Mouse (Mus musculus): ENCODE data around the gene Gm10100.
"Not testable (repeated sequence)": the region's sequence is repeated elsewhere in the genome, so short reads cannot be mapped to it uniquely, and the experiment has no call there.

Gm10100 gene

DNA sequence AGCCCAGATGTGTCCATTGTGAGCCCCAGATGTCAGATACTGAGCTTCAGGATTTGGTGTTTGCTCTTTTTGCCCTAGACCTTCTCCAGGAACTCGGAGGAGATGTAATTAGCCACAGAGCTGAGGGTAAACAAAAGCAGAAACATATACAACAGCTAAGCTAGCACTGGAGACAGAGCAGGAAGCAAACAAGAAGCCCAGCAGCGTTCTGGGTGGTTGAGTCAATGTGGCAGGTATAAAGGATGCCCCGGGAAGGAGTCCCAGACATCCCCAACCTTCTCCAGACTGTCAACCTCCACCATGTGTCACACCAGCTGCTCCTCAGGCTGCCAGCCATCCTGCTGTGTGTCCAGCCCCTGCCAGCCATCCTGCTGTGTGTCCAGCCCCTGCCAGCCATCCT lies at the start of gene Gm10100:
Gene Gm10100, plus strand, starts transcription at position 301 of the 400 bp plus-strand sequence.
- no peak for DNase-seq (ENCODE audit: low read depth)

DNA sequence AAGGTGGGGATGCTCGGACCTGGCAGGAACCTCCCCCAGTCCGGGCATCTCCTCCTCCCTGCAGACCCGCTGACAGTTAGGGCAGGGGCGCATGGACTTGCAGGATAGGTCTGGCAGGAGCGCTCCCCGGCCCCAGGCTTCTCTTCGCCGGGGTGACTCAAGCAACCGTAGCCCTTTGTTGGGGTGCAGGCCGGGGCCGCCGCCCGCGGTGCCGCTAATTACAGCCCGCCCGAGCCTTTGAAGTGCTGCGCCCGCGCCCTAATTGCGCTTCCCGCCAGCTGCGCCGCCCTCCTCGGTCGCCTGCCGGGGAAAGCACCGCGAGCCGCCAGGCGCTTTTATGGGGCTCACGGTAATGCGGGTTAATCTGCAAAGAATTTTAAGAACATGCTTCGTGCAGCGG lies 48.7 kb upstream of the Gm10100 start:
- DNase-seq (ENCODE audit: low read depth): no peak

DNA sequence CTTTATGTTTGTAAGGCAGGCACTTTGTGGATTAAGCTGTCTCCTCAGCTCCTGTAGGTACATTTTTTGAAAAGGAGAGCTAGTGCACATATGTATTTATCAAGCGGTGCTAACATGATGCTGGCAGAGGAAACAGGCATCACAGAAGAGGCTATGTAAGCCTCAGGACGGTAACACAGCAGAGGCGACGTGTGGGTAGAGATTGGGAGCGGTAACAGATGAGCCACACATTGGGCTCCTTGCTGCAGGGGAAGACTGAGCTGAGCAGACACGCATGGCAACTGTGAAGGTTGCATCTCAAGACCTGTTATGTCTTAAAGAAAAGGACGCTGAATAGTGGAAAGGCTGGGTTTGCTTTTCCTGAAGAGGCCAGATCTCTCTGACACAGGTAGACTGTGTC lies 43.3 kb upstream of the Gm10100 start:
- DNase-seq (ENCODE audit: low read depth): no peak

DNA sequence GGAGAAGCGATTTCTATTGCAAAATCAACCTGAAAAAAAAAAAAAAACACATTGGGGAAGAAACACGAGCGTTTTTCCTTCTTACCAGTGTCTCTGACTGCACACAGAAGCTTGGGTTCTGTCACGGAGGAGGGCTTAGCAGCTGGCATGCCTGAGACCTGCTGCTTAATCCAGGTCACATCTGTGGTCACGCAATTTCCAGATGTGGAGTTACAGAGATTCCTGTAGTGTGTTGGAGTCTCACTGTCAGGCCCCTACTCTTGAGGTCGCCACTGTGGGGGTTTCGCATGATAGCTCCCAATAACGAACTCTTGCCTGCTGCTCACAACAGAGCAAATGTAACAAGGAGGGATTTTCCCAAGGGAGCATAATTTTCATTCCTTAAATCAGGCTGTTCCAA lies 42.1 kb upstream of the Gm10100 start:
- DNase-seq (ENCODE audit: low read depth): no peak

DNA sequence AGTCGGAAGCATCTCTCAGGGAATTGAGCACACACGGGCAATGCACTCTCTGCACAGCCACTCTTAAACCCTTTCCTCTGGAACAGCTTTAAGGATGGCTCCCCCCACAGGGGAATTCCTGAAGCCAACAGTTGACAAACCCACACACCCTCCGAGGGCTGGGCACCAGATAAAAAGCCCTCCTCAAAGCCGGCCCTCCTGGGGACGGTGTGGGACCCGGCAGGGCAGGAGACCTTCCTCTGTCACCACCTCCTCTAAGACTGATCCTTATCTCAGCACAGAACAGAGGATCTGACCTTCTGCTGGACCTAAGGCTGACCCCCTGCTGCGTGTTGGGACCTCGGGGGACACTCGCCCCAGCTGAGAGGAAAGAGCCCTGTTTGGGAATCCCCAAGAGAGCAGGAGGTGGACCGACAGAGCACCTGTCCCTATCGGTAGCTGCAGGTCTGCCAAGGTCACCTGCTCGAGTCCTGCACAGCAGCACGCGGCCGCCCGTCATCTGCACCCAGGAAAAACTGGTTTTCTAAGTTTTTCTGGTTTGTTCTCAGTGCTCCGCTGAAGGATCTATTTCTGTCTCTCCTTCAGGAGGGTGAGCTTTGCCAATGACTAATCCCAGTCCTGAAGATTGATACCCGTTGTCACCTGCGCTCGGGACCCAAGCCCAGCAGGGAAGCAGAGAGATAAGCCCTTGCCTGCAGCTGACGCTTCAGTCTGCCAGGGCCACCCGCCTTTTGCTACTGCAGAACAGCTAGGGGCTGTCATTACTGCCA lies 40.2 kb upstream of the Gm10100 start, which contains the start of gene Tspear:
Gene Tspear, plus strand, starts transcription at position 675 of the 770 bp plus-strand sequence.
- DNase-seq (ENCODE audit: low read depth): no peak

DNA sequence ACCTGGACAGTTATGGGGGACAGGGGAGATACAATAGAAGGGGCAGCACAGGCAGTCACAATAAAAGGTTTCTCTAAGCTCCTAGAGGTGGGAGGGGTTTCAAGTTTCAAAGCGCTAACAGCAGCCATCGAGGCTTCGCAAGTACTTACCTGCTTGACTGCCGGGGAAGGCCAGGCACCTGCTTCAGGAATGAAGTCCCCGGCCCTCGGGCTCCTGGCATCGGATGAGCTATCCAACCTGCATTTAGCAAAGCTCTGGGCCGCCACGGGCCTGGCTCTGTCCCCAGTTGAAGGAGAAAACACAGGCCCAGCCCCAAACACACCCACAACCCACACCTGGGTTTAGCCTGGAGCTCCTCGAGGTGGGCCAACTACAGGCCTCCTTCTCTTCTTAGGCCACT lies 39.3 kb upstream of the Gm10100 start:
- no peak for DNase-seq (ENCODE audit: low read depth)

DNA sequence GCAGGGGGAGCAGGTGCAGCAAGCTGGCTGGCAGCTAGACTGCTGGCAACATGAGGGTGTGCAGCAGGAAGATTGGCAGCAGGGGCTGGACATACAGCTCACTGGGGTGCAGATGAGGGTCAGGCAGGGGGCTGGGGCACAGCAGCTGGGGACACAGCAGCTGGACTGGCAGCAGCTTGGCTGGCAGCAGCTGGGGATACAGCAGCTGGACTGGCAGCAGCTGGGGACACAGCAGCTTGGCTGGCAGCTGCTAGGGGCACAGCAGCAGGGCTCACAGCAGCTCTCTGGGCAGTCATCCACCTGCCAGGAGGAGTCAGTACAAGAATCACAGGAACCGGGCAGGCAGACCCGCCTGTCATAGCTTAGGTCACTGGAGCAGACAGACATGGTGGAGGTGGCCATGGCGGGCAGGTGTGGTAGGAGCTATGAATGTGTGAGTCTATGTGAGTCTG lies 35.9 kb upstream of the Gm10100 start, which contains the start of gene Gm19402:
Gene Gm19402, minus strand, starts transcription at position 402 of the 452 bp plus-strand sequence.
- DNase-seq (ENCODE audit: low read depth): not testable (repeated sequence)

DNA sequence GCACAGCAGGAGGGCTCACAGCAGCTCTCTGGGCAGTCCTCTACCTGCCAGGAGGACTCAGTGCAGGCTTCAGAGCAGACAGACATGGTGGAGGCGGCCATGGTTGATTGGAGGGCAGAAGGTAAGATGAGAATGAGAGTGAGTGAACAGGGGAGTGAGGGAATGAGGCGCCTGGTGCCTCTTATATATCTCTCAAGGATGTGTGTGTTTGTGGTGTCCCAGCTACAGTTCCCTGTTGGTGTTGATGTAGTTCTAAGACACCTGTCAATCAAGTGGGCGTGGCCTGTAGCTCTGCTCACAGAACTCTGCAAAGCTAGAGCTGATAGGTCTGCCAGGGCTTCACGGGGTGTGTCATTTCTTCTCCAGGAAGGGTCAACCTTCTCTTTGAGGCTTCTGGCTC lies 29.2 kb upstream of the Gm10100 start, which contains the start of gene Gm9508:
Gene Gm9508, minus strand, starts transcription at position 101 of the 400 bp plus-strand sequence.
- DNase-seq (ENCODE audit: low read depth): peak; percentile 5

DNA sequence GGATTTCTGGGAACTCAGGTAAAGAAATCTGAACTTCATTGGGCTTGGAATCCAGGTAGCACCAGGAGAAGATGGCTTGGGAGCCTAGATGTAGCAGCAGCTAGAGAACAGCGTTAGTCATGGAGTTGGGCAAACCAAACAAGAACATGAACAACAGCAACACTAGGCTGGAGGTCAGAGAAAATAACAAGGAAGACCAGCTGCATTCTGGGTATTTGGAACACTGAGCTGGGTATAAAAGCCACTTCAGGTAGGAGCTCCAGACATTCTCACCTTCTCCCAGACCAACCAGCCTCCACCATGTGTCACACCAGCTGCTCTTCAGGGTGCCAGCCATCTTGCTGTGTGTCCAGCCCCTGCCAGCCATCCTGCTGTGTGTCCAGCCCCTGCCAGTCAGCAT lies 20.0 kb upstream of the Gm10100 start, which contains the start of gene Gm10272:
Gene Gm10272, plus strand, starts transcription at position 301 of the 400 bp plus-strand sequence.
- DNase-seq (ENCODE audit: low read depth): no peak

DNA sequence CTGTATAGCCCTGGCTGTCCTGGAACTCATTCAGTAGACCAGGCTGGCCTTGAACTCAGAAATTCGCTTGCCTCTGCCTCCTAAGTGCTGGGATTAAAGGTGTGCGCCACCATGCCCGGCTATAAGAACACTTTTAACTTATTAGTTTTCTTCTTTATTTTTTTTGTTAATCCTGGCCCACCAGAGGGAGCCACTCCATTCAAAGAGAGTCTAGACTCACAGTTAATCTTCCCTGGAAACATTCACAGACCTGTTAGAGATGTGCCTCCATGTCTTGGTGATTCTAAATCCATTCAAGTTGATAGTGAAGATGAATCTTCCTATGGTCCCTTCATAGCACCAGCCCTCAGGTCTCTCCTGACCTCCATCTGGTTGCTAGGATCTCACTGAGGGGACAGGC lies 16.5 kb upstream of the Gm10100 start:
- no peak for DNase-seq (ENCODE audit: low read depth)

DNA sequence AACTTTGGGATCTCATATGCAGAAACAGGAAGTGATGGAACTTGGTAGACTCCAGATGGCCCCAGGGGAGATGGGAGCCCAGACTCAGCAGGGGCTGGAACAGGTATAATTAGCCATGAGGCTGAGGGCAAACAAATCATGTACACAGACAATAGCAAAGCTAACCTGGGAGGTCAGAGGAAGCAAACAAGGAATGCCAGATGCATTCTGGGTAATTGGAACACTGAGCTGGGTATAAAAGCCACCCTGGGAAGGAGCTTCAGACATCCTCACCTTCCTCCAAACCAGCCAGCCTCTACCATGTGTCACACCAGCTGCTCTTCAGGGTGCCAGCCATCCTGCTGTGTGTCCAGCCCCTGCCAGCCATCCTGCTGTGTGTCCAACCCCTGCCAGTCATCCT lies 15.1 kb upstream of the Gm10100 start, which contains the start of gene Gm10024:
Gene Gm10024, plus strand, starts transcription at position 301 of the 400 bp plus-strand sequence.
- DNase-seq (ENCODE audit: low read depth): not testable (repeated sequence)

DNA sequence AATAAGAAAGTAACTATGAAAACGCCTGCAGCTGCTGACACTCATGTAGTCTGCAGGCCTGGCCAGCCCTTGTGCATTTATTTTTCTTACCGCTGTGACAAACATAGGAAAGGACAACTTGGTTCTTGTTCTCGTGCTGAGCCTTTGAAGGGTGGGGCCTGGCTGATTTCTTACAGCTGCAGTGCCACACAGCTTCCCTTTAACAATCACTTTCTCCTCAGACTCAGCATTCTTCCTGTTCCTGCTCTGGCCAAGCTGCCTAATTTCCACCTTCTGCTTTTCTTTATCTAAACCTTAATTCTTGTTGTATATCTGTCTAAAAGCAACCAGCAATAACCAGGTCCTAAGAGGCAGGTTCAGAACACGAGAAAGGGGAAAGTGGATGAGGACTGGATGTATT lies 12.6 kb upstream of the Gm10100 start:
- no peak for DNase-seq (ENCODE audit: low read depth)

DNA sequence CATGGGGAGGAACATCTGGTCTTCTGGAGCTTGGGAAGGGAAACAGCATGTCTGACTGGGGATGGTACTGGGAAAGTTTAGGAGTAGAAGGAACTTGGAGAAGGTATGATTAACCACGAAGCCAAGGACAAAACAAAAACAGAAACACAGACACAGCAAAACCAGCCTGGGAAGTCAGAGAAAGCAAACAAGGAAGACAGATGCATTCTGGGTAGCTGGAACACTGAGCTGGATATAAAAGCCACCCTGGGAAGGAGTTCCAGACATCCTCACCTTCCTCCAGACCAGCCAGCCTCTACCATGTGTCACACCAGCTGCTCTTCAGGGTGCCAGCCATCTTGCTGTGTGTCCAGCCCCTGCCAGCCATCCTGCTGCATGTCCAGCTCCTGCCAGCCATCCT lies 10.8 kb upstream of the Gm10100 start, which contains the start of gene Gm10142:
Gene Gm10142, plus strand, starts transcription at position 301 of the 400 bp plus-strand sequence.
- DNase-seq (ENCODE audit: low read depth): no peak

DNA sequence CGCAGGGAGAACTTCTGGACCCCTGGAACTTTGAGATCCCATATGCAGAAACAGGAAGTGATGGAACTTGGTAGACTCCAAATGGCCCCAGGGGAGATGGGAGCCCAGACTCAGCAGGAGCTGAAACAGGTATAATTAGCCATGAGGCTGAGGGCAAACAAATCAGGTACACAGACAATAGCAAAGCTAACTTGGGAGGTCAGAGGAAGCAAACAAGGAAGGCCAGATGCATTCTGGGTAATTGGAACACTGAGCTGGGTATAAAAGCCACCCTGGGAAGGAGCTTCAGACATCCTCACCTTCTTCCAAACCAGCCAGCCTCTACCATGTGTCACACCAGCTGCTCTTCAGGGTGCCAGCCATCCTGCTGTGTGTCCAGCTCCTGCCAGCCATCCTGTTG lies 6.0 kb upstream of the Gm10100 start, which contains the start of gene Krtap12-1:
Gene Krtap12-1, plus strand, starts transcription at position 301 of the 400 bp plus-strand sequence.
- DNase-seq (ENCODE audit: low read depth): not testable (repeated sequence)

DNA sequence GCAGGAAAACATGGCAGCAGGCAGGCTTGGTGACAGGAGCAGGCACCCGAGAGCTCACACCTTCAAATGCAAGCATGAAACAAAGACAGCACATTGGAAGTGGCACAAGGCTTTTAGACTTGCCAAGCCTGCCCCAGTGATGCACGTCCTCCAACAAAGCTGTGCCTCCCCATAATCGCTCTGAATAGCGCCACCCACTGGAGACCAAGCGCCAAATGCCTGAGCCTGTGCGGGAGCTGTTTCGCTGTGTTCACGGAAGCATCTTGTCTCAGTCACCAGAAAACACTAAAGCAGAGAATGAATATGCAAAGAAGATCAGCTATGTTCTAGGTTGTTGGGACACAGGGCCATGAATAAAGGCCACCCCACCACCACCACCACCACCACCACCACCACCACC lies 1.4 kb upstream of the Gm10100 start:
- DNase-seq (ENCODE audit: low read depth): no peak

DNA sequence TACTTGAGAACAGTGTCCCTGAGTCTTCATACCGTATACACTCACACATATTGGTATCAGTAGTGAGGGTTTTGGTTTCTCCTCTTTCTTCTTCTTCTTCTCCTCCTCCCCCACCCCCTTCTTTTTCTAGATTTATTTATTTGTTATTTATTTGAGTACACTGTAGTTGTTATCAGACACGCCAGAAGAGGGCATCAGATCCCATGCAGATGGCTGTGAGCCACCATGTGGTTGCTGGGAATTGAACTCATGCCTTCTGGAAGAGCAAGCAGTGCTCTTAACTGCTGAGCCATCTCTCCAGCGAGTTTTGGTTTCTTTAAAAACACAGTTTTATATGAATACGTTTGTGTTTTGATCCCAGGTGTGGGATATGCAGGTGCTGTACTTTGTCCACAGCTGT lies 2.0 kb downstream of the Gm10100 start:
- no peak for DNase-seq (ENCODE audit: low read depth)

DNA sequence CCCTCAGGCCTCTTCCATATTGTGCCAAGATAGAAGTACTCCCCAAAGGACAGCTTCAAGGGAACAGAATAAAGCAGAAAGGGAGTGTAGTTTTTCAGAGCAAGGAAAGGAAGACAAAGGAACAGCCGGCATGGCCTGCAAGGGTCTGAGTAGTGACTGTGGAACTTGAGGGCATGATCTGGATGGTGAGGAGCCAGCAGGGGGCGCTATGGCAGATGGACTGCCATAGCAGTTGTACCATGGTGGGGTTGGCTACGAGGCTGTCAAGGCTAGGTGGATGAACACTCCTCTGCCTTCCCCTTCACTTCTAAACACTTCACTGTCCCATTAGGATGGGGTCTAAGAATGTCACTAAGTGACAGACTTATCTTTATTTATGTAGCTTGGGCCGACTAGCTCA lies 3.0 kb downstream of the Gm10100 start:
- DNase-seq (ENCODE audit: low read depth): peak; percentile 9

DNA sequence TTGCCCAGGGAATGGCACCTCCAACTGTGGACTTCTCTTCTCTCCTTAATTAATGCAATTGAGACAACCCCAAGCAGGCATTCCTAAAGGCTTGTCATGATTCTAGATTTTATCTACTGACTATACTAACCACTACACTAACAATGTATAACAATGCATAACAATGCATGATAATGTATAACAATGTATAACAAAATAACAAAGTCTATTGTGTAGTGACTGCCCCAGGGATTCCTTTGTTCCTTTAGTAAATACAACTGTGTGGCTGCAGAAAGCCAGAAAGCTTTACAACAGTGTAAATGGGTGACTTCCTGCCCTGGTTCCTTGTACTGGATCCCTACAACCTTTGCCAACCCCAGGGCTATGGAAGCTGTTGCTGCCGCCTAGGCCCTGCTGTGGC lies 9.6 kb downstream of the Gm10100 start:
- no peak for DNase-seq (ENCODE audit: low read depth)

DNA sequence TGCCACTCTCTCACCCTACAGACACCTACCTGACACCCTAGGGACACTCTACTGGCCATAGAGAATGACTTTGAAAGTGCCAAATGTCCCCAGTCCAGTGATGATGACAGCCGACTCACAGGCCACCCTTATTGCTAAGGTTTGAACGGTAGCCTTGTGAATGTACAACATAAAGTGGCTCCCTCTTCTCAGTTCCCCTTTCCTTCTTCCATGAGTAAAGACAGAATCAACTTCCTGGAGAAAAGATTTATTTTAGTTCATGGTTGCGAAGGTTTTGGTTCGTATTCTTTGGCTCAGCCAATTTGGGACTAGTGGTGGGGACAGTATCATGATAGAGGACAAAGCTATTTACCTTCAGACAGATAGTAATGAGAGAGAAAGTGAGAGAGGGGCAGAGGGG lies 12.6 kb downstream of the Gm10100 start:
- no peak for DNase-seq (ENCODE audit: low read depth)

DNA sequence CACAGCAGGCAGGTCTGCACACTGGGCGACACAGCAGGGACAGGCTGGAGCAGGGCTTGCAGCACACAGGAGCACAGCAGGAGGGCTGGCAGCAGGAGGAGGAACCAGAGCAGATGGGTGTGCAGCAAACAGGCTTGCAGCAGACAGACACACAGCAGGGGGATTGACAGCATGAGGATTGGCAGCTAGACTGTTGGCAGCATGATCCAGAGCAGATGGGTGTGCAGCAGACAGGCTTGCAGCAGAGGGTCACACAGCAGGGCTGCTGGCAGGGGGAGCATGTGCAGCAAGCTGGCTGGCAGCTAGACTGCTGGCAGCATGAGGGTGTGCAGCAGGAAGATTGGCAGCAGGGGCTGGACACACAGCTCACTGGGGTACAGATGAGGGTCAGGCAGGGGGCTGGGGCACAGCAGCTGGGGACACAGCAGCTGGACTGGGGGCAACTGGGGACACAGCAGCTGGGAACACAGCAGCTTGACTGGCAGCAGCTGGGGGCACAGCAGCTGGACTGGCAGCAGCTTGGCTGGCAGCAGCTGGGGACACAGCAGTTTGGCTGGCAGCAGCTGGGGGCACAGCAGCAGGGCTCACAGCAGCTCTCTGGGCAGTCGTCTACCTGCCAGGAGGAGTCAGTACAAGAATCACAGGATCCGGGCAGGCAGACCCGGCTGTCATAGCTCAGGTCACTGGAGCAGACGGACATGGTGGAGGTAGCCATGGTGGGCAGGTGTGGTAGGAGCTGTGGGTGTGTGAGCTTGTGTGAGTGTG lies 15.8 kb downstream of the Gm10100 start, which contains the start of gene Gm18596:
Gene Gm18596, minus strand, starts transcription at position 715 of the 765 bp plus-strand sequence.
- not testable (repeated sequence) for DNase-seq (ENCODE audit: low read depth)

DNA sequence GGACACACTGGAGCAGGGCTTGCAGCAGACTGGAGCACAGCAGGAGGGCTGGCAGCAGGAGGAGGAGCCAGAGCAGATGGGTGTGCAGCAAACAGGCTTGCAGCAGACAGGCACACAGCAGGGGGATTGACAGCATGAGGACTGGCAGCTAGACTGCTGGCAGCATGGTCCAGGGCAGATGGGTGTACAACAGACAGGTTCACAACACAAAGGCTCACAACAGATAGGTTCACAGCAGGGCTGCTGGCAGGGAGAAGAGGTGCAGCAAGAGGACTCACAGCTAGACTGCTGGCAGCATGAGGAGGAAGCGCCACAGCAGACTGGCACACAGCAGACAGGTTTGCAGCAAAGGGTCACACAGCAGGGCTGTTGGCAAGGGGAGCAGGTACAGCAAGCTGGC lies 24.4 kb downstream of the Gm10100 start:
- not testable (repeated sequence) for DNase-seq (ENCODE audit: low read depth)

DNA sequence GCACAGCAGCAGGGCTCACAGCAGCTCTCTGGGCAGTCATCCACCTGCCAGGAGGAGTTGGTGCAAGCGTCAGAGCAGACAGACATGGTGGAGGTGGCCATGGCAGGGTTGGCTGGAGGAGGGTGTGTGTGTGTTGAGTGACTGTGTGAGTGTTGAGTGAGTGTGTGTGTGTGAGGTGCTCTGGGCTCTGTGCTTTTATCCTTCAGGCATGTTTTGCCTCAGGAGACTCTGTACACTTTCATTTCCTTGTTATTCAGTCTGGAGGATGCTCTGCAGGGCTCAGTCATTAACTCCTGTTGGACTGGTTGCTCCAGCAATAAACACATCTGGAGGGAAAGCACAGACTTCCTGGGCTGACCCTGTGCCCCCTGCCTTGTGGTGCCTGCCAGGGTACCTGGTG lies 25.0 kb downstream of the Gm10100 start, which contains the start of gene Gm9736:
Gene Gm9736, minus strand, starts transcription at position 101 of the 400 bp plus-strand sequence.
- DNase-seq (ENCODE audit: low read depth): not testable (repeated sequence)
